Mouse (Mus musculus): Measurements from ENCODE around the gene Hpse.

- no peak for TF ChIP-seq POLR2A (IDR thresholded peaks at IDR 0.05; ENCODE audit: borderline replicate concordance, low read depth, low read length)
- TF ChIP-seq CTCF (IDR thresholded peaks at IDR 0.05; ENCODE audit: low read depth, low read length) = no peak
These were observed 82.5 kb downstream of the Hpse start for GRCm38 (mm10) chr5:100636794-100637544.

All from bone marrow macrophage, adult 2 months (primary cell).